Mouse (Mus musculus): ENCODE data around the gene Creg2. TPM values are rescaled to one million over a fixed set of nuclear protein-coding genes. Genes with fewer than 3 reads are reported as not detected.
A peak's percentile ranks its signal among the peaks of the same experiment; 100 is the strongest.
"Not testable (repeated sequence)": the region's sequence is repeated elsewhere in the genome, so short reads cannot be mapped to it uniquely, and the experiment has no call there.

Creg2 gene
- polyA plus RNA-seq, 1 experiment: 0.09 TPM

- DNase-seq: peak; percentile 12
- no peaks in the 10 kb centered on the region for H3K27me3 ChIP-seq (replicated peaks; ENCODE audit: control insufficient read depth, insufficient read depth, low read length)
- 83% methylated on average over 9 of the region's 9 CpGs for WGBS
Observed at GRCm38 (mm10) chr1:39672362-39673105, 21.3 kb upstream of the Creg2 start.

GRCm38 (mm10) chr1:39670211-39670935, 19.1 kb upstream of the Creg2 start:
- Histone ChIP-seq H3K4me1 (ENCODE audit: control insufficient read depth, insufficient read depth, low read length) (no peaks in the 10 kb centered on the region), H3K27ac (ENCODE audit: insufficient read depth, low read depth, low read length) (no peak overlapping the region), H3K36me3 (ENCODE audit: control insufficient read depth, insufficient read depth, low read length) (no peaks in the 10 kb centered on the region), H3K27me3 (replicated peaks; ENCODE audit: control insufficient read depth, insufficient read depth, low read length) (no peaks in the 10 kb centered on the region), H3K4me3 (ENCODE audit: insufficient read depth, low read depth, low read length) (no peak overlapping the region)
- DNase-seq: no peak
- WGBS: 78% methylated on average over 17 of the region's 17 CpGs
- TF ChIP-seq CTCF (conservative IDR thresholded peaks at IDR 0.05; ENCODE audit: insufficient read depth, insufficient read length, low read depth, low read length) (no peak), POLR2A (IDR thresholded peaks at IDR 0.05; ENCODE audit: low read depth, low read length) (no peak)

More at GRCm38 (mm10) chr1:39672362-39673105, 21.3 kb upstream of the Creg2 start:
- H3K36me3 ChIP-seq (ENCODE audit: control insufficient read depth, insufficient read depth, low read length): no peaks in the 10 kb centered on the region
- TF ChIP-seq POLR2A (IDR thresholded peaks at IDR 0.05; ENCODE audit: low read depth, low read length) (no peak), CTCF (conservative IDR thresholded peaks at IDR 0.05; ENCODE audit: insufficient read depth, insufficient read length, low read depth, low read length) (no peak)
- H3K4me1 ChIP-seq (ENCODE audit: control insufficient read depth, insufficient read depth, low read length): no peaks in the 10 kb centered on the region
- H3K27ac ChIP-seq (ENCODE audit: insufficient read depth, low read depth, low read length): no peak overlapping the region
- no peak overlapping the region for H3K4me3 ChIP-seq (ENCODE audit: insufficient read depth, low read depth, low read length)

- no peak for TF ChIP-seq CTCF (conservative IDR thresholded peaks at IDR 0.05; ENCODE audit: insufficient read depth, insufficient read length, low read depth, low read length)
- TF ChIP-seq POLR2A (IDR thresholded peaks at IDR 0.05; ENCODE audit: low read depth, low read length): no peak
- Histone ChIP-seq H3K27ac (ENCODE audit: insufficient read depth, low read depth, low read length) (no peak overlapping the region), H3K4me3 (ENCODE audit: insufficient read depth, low read depth, low read length) (no peak overlapping the region), H3K36me3 (ENCODE audit: control insufficient read depth, insufficient read depth, low read length) (no peaks in the 10 kb centered on the region), H3K27me3 (replicated peaks; ENCODE audit: control insufficient read depth, insufficient read depth, low read length) (no peaks in the 10 kb centered on the region), H3K4me1 (ENCODE audit: control insufficient read depth, insufficient read depth, low read length) (no peaks in the 10 kb centered on the region)
- WGBS: 69% methylated on average over 12 of the region's 12 CpGs
- no peak for DNase-seq
Observed at GRCm38 (mm10) chr1:39666751-39667252, 15.5 kb upstream of the Creg2 start.

GRCm38 (mm10) chr1:39664039-39664625, 12.9 kb upstream of the Creg2 start:
- Histone ChIP-seq H3K36me3 (ENCODE audit: control insufficient read depth, insufficient read depth, low read length) (no peaks in the 10 kb centered on the region), H3K27me3 (replicated peaks; ENCODE audit: control insufficient read depth, insufficient read depth, low read length) (no peaks in the 10 kb centered on the region), H3K4me3 (ENCODE audit: insufficient read depth, low read depth, low read length) (no peak overlapping the region), H3K27ac (ENCODE audit: insufficient read depth, low read depth, low read length) (no peak overlapping the region), H3K4me1 (ENCODE audit: control insufficient read depth, insufficient read depth, low read length) (no peaks in the 10 kb centered on the region)
- no peak for DNase-seq
- WGBS: 94% methylated on average over 7 of the region's 7 CpGs
- TF ChIP-seq CTCF (conservative IDR thresholded peaks at IDR 0.05; ENCODE audit: insufficient read depth, insufficient read length, low read depth, low read length) (no peak), POLR2A (IDR thresholded peaks at IDR 0.05; ENCODE audit: low read depth, low read length) (no peak)

GRCm38 (mm10) chr1:39663050-39663449, 11.8 kb upstream of the Creg2 start:
- no peaks in the 10 kb centered on the region for H3K27me3 ChIP-seq (replicated peaks; ENCODE audit: control insufficient read depth, insufficient read depth, low read length)
- no peak for TF ChIP-seq POLR2A (IDR thresholded peaks at IDR 0.05; ENCODE audit: low read depth, low read length)
- no peak for TF ChIP-seq CTCF (conservative IDR thresholded peaks at IDR 0.05; ENCODE audit: insufficient read depth, insufficient read length, low read depth, low read length)
- H3K27ac ChIP-seq (ENCODE audit: insufficient read depth, low read depth, low read length): no peak overlapping the region
- H3K36me3 ChIP-seq (ENCODE audit: control insufficient read depth, insufficient read depth, low read length): no peaks in the 10 kb centered on the region
- DNase-seq: no peak
- H3K4me1 ChIP-seq (ENCODE audit: control insufficient read depth, insufficient read depth, low read length): no peaks in the 10 kb centered on the region
- H3K4me3 ChIP-seq (ENCODE audit: insufficient read depth, low read depth, low read length): no peak overlapping the region
- 90% methylated on average over 4 of the region's 4 CpGs for WGBS

- WGBS: 85% methylated on average over 6 of the region's 6 CpGs
- H3K27me3 ChIP-seq (replicated peaks; ENCODE audit: control insufficient read depth, insufficient read depth, low read length): no peaks in the 10 kb centered on the region
- H3K4me1 ChIP-seq (ENCODE audit: control insufficient read depth, insufficient read depth, low read length): no peaks in the 10 kb centered on the region
- no peak for TF ChIP-seq CTCF (conservative IDR thresholded peaks at IDR 0.05; ENCODE audit: insufficient read depth, insufficient read length, low read depth, low read length)
- no peak for TF ChIP-seq POLR2A (IDR thresholded peaks at IDR 0.05; ENCODE audit: low read depth, low read length)
- H3K4me3 ChIP-seq (ENCODE audit: insufficient read depth, low read depth, low read length): no peak overlapping the region
- no peak for DNase-seq
- H3K36me3 ChIP-seq (ENCODE audit: control insufficient read depth, insufficient read depth, low read length): no peaks in the 10 kb centered on the region
- no peak overlapping the region for H3K27ac ChIP-seq (ENCODE audit: insufficient read depth, low read depth, low read length)
Observed at GRCm38 (mm10) chr1:39656976-39657529, 5.8 kb upstream of the Creg2 start.

GRCm38 (mm10) chr1:39654901-39655300, 3.6 kb upstream of the Creg2 start:
- not testable (repeated sequence) for H3K27me3 ChIP-seq (replicated peaks; ENCODE audit: control insufficient read depth, insufficient read depth, low read length); H3K27ac ChIP-seq (ENCODE audit: insufficient read depth, low read depth, low read length); H3K4me3 ChIP-seq (ENCODE audit: insufficient read depth, low read depth, low read length); H3K4me1 ChIP-seq (ENCODE audit: control insufficient read depth, insufficient read depth, low read length); H3K36me3 ChIP-seq (ENCODE audit: control insufficient read depth, insufficient read depth, low read length); DNase-seq
- 88% methylated on average over 18 of the region's 18 CpGs for WGBS

All from kidney, adult 2 months (tissue).